In genomic region chr6:146748271-146748670, GRCm38 (mm10) we compare ENCODE assay signal across 1 mouse cellular context.
A peak's percentile ranks its signal among the peaks of the same experiment; 100 is the strongest.
TF ChIP-seq lines count a peak whose summit lies in the region.

No protein-coding gene starts in this region.

TF ChIP-seq in MEL, 35 proteins besides CTCF, POLR2A, EP300 and RAD21 (continued from another document):
- TF ChIP-seq MXI1 (IDR thresholded peaks at IDR 0.05; ENCODE audit: low read depth, low read length) (0 out of 2 replicates have a peak, but pooled peaks have one; percentile 30), ZC3H11A (IDR thresholded peaks at IDR 0.05; ENCODE audit: low read depth, low read length) (0 out of 2 replicates have a peak, but pooled peaks have one; percentile 6), HCFC1 (IDR thresholded peaks at IDR 0.05; ENCODE audit: low read depth, low read length) (peak; percentile 50; the same call in 1 of the 2 replicates), MAFK (IDR thresholded peaks at IDR 0.05; ENCODE audit: borderline replicate concordance, low read depth, low read length) (no peak), SMC3 (IDR thresholded peaks at IDR 0.05; ENCODE audit: low read depth, low read length) (no peak)
TF ChIP-seq in MEL: peak in this region for 4.
